Mouse (Mus musculus) embryonic fibroblast, embryonic 13.5 days (primary cell): ENCODE data around the gene Hadh.

Experiments used
- CTCF ChIP-seq: IDR thresholded peaks from 2 replicates; pipeline ENCODE4 v1.5.1; 2011; ENCODE audit warnings: mild to moderate bottlenecking, control low read depth, low read length, moderate library complexity, borderline replicate concordance; ENCODE audit not compliant: insufficient read depth
- POLR2A ChIP-seq: IDR thresholded peaks from 2 replicates; pipeline ENCODE4 v1.6.1; 2011; ENCODE audit warnings: low read depth, mild to moderate bottlenecking, control low read depth, low read length, moderate library complexity

GRCm38 (mm10) chr3:131247447-131247846 is 24.5 kb downstream of the Hadh start:
- TF ChIP-seq CTCF, result no peak
- TF ChIP-seq POLR2A, result no peak
